Mouse (Mus musculus) MEL (cell line): ENCODE results near the gene Pigh.

Experiments used
- CHD1 ChIP-seq: IDR thresholded peaks from 2 replicates; pipeline ENCODE4 v1.6.1; 2012; ENCODE audit warnings: low read depth, mild to moderate bottlenecking, inconsistent platforms, low read length, improper control_type of control experiment
- CHD2 ChIP-seq: IDR thresholded peaks from 2 replicates; pipeline ENCODE4 v1.6.1; 2011; ENCODE audit warnings: low read length, improper control_type of control experiment
- CTCF ChIP-seq, 3 experiments: IDR thresholded peaks in 2 of 3; conservative IDR thresholded peaks in 1 of 3; 2 replicates each; pipeline ENCODE4 v1.5.1; 2011 to 2012; ENCODE audit warnings: low read length in 3 of 3, low read depth in 2 of 3, mild to moderate bottlenecking in 2 of 3, improper control_type of control experiment in 1 of 3, inconsistent platforms in 1 of 3, mixed read lengths in 1 of 3, moderate library complexity in 1 of 3; ENCODE audit not compliant: control insufficient read depth in 1 of 3, insufficient read depth in 1 of 3, poor library complexity in 1 of 3, severe bottlenecking in 1 of 3
- EP300 ChIP-seq, 2 experiments: IDR thresholded peaks; 2 replicates each; pipeline ENCODE4 v1.6.1; 2011; ENCODE audit warnings: improper control_type of control experiment in 2 of 2, low read length in 2 of 2, low read depth in 1 of 2, mild to moderate bottlenecking in 1 of 2
- POLR2A ChIP-seq, 2 experiments: IDR thresholded peaks; 2 replicates each; pipeline ENCODE4 v1.6.1; 2011 to 2012; ENCODE audit warnings: low read length in 2 of 2, mild to moderate bottlenecking in 2 of 2, control low read depth in 1 of 2, improper control_type of control experiment in 1 of 2, low read depth in 1 of 2, moderate library complexity in 1 of 2; ENCODE audit not compliant: control insufficient read depth in 1 of 2, insufficient read depth in 1 of 2, poor library complexity in 1 of 2
- POLR2AphosphoS2 ChIP-seq: IDR thresholded peaks from 2 replicates; pipeline ENCODE4 v1.6.1; 2011; ENCODE audit warnings: low read length, improper control_type of control experiment
- SIN3A ChIP-seq: IDR thresholded peaks from 2 replicates; pipeline ENCODE4 v1.6.1; 2012; ENCODE audit warnings: low read length, improper control_type of control experiment, inconsistent platforms
- TAL1 ChIP-seq: IDR thresholded peaks from 2 replicates; pipeline ENCODE4 v1.6.1; 2012; ENCODE audit warnings: mild to moderate bottlenecking, inconsistent platforms, low read length, moderate library complexity, mixed read lengths
- ZC3H11A ChIP-seq: IDR thresholded peaks from 2 replicates; pipeline ENCODE4 v1.6.1; 2012; ENCODE audit warnings: low read depth, mild to moderate bottlenecking, inconsistent platforms, low read length, improper control_type of control experiment
- ZNF384 ChIP-seq: IDR thresholded peaks from 2 replicates; pipeline ENCODE4 v1.6.1; 2012; ENCODE audit warnings: low read depth, mild to moderate bottlenecking, inconsistent platforms, low read length, improper control_type of control experiment

- TF ChIP-seq EP300 (IDR thresholded peaks at IDR 0.05; ENCODE audit: low read depth in 1 of 2, low read length in 2 of 2) (no peak), ZC3H11A (no peak), CTCF (IDR thresholded peaks at IDR 0.05 in 2 of 3, conservative IDR thresholded peaks at IDR 0.05 in 1 of 3; ENCODE audit: control insufficient read depth in 1 of 3, insufficient read depth in 1 of 3, low read depth in 2 of 3, low read length in 3 of 3, poor library complexity in 1 of 3, severe bottlenecking in 1 of 3) (no peak), POLR2A (IDR thresholded peaks at IDR 0.05; ENCODE audit: control insufficient read depth in 1 of 2, insufficient read depth in 1 of 2, low read depth in 1 of 2, low read length in 2 of 2, poor library complexity in 1 of 2) (no peak), ZNF384 (no peak), POLR2AphosphoS2 (no peak), TAL1 (no peak), CHD2 (no peak), CHD1 (no peak), SIN3A (no peak)
Measured at GRCm38 (mm10) chr12:79072576-79072975, 16.9 kb downstream of the Pigh start.
